Mouse (Mus musculus): ENCODE measurements around the gene Cd101.

Cd101 gene

DNA sequence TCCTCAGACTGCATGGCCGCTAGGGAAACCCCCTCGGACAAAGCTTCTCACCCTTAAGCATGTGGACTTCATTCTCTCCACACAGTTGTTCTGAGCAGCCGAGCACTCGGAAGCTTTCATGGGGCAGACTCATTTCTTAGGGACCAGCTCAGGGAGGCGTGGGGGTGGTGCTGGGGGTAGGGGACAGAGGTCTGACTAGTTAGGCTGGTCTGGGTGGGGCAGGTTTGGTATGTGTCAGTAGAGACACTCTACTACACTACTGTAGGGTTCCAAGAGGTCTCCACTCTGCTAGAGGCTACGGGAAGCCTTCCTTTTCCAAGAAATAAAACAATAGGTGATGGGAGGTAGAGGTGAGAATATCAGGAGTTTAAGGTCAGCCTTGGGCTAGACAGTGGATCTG is 15.3 kb upstream of the Cd101 start:
- intact Hi-C loops (cut with DNase I), result no loop called here

DNA sequence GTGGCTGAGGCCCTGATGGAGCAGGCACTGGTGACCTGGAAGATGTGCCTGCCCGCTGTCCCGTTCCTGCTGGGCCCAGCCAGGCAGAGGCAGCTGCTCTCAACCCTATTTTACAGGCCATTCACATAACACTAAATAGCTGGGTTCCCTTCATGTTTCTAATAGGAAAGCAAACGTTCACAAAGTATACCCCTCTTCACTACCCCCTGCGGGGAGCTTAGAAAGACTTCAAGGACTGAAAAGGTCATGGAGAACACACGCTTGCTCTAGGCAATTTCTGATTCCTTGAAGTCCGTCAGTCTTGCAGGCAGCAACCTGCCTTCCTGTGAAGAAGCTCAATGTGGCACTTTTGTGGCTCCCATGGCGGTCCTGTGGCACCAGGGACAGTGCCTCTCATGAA is 12.6 kb upstream of the Cd101 start:
- intact Hi-C loops (cut with DNase I), result no loop called here

DNA sequence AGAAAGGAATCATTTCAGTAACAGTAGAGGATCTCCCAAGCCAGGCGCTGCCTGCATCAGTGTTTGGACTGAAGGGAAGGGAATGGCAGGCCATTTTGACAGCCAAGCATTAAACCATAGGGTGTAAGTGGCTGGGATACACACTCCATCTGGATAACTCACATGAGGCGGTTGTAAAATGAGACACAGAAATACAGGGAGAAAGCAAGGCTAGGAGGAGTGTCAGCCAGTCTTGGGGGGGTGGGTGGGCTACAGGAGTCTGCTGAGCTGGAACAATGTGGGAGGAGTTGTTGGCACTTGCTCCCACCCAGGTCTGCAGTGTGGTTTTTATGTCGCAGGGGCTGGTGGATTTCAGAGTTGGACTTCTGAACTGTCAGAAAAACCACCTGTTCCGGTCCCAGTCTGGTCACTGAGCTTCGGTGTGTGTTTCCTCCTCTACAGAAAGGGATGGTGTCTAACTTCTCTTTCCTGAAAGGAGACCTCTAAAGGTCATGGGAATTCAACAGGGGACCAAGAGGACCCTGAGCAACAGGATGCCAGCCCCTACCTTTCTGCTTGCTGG is 8.7 kb upstream of the Cd101 start:
- intact Hi-C loops (cut with DNase I), result no loop called here

DNA sequence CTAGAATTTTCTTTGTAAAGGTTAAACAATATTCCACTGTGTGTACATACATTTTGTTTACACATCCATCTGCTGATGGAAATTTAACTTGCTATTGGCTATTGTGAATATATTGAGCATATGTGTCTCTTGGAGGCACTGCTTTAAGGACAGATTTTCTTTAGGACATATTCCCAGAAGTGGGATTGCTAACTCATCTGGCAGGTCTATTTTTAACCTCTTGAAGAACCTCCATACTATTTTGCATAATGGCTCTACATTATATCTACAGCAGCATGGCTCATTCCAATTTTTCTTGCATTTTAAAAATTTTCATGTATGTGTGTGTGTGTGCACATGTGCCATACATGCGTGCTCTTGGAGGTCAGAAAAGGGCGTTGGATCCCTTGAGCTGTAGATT is 6.6 kb upstream of the Cd101 start:
- intact Hi-C loops (cut with DNase I), result no loop called here

DNA sequence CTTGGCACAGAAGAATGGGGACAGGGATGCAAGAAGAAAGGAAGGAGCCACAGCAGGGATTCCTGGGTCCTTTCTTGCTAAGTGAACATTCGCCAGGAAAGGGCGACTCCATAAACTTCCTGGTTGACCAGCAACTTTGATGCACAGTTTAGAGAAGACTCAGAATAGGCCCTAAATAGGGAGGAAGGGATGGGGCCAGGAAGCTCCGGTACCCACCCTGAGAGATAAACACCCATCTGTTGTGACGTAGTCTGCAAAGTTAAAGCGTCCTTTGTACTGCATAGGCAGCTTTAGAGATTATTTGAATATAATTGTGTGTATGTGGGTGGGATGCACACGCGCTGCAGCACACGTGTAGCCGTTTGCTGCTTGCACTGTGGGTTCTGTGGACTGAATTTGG is 5.2 kb upstream of the Cd101 start:
- intact Hi-C loops (cut with DNase I), result no loop called here

DNA sequence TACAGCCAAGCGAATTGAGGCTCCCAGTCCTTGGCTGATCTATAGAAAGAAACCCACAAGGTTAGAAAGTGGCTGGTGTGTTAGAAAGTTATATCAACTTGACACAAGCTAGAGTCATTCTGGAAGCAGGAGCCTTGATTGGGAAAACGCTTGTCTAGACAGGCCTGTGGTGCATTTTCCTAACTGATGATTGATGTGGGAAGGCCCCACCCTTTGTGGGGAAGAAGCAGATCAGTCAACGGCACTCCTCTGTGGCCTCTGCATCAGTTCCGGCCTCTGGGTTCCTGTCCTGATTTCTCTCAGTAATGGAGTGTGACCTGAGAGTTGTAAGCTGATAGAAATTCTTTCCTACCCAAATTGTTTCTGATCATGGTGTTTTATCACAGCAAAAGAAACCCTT is 4.3 kb upstream of the Cd101 start:
- intact Hi-C loops (cut with DNase I), result no loop called here

DNA sequence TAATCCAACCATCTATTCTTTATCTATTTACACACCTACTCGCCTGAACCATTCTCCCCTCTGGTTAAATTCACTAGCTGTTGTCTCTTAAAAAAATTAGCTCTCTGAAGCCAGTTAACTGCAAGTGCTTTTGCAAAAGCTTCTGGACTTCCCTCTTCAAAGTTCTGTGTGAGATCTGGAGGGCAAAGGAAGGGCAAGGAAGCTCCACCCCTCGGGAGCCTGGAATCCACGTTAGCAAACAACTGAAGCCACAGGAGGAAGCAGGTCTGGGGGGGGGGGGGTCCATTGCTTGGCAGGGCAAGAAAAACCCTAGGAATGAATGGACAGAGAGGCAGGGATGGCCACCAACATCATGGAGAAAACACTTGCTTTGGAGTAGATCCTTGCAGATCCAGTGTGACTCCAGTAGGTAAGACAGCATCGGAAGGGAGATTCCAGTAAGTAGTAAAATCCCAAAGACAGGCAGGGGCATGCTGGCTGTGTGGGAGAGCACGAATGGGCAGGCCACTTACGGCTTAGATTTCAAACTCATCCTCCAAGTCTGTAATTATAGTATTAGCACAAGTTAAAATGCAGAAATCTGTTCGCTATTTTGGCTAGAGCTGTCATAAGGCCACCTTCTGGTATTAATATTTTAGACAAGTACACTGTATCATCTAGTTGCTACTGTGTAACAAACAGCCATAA is 2.2 kb upstream of the Cd101 start:
- intact Hi-C loops (cut with DNase I), result no loop called here

DNA sequence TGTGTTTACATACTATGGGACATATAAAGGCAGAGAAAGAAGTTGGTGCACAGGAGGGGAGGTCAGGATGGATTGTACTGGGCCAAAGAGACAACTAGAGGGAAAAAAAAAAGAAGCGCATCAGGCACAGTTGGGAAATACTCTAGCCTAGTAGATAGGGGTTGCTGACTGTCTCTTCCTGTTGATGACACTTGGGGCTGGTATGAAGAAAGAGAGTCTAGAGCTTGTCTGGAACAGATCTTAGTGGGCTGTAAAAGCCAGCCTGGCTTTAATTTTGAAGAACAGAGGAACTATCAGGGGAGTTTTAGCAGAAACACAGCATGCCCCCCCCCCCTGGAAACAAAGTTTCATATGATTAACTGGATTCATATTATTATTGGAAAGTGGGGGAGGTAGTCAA is 1.3 kb upstream of the Cd101 start:
- intact Hi-C loops (cut with DNase I), result no loop called here

DNA sequence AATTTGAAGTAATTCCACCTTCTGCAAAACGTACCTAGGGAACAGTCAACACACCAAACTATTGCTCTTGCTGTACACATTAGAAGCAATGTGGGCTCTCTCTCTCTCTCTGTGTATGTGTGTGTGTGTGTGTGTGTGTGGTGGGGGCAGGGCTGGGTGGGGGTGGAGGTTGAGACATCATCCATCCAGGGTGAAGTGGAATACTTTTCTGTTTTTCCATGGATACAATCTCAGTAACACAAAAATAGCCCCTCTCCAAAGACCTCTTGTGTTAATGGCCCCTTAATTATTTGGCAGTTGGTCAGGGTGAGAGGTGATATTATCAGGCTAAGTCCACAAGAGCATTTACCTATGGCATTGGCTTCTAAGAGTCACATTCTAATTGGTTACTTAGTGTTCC is 2.6 kb downstream of the Cd101 start:
- intact Hi-C loops (cut with DNase I), result no loop called here

DNA sequence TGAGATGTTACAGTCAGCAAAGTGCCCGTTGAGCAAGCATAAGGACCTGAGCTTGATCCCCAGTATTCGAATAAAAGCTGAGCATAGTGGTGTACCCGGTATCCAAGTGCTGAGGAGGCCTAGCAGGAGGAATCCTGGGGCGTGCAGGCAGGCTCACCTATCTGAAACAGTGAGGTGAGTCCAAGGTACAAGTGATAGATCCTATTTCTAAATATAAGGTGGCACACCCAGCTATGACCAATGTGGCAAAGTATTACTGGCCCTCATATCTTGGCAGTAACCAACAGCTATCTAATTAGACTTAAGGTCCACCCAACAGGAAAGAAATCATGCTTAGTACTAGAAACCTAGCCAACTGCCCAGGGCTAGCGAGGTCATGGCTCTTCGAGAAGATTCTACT is 6.4 kb downstream of the Cd101 start:
- intact Hi-C loops (cut with DNase I), result no loop called here

DNA sequence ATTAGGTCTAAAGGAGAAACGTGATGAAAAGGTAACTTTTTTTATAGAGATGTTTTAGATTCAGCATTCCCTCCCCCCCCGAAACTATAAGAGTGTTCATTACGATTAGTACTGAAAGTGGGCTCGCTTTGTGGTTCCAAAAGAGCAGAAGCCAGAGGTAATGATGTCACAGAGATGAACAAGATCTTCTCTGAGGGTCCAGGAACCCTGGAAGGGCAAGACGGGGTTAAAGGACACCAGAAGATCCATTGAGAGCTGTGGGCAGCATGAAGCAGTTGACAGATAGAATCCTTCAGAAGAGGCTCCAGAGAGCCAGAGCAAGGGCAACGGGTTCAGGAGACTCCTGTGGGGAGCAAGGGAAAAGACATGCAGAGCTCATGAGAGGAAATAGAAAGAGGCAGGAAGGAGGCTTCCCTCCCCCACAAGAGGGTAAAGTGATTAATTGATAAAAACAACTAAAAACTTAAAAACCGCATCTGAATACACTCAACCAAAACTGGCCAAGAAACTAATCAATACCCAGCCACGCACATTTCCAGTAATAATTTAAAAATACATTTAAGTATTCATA is 7.8 kb downstream of the Cd101 start:
- intact Hi-C loops (cut with DNase I), result no loop called here

DNA sequence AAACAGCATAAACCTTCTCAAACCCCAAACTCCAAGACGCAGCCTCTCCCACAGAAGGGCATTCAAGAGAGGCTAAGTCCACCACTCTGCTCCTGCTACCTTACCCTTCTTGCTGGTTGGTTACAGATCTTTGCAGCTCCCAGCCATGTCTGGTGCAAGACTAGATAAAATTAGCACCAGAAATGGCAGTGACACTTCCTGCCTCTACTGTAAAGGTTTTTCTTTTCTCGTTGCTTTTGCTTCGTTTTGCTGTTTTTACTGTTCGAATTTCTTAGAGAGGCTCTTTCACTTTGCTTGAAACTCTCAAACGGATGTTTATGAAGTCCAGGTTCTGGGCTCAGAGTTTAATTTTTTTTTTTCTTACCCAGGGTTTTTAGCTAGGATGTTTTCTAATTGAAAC is 8.3 kb downstream of the Cd101 start:
- intact Hi-C loops (cut with DNase I), result no loop called here

DNA sequence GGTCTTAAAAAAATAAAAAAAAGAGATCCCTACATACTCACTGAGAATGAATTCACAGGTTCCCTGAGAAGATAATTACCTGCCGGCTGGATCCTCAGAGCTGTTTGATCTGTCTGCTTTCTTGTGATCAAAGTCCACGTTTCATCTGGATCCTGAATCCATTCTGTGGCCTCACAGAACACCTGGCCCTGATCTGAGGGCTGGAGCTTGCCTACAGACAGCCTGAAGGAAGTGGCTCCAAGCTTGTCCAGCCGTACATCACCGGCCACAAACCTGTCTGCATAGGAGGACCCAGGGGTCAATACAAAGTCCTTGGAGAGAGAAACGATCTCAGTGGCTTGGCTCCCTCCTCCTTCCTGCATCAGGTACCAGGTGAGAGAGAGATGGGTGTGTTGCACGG is 10.9 kb downstream of the Cd101 start:
- intact Hi-C loops (cut with DNase I), result no loop called here

DNA sequence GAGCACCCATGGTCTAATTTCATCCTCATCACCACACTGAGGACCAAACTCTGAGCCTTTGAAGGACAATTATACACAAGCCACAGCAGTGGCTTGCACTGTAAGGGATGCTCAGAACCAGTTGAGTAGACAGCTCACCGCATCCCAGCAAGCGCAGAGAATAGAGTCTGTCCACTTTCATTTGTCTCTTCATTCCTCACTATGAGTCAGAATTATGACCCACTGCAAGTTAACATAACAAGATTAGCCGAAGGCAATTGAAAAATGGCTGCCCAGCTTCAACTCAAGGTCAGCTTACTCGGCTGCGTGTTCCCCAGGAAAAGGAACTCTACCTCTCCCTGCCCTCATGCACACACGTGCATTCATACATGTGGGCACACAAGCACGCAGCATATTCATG is 13.3 kb downstream of the Cd101 start:
- intact Hi-C loops (cut with DNase I), result no loop called here

DNA sequence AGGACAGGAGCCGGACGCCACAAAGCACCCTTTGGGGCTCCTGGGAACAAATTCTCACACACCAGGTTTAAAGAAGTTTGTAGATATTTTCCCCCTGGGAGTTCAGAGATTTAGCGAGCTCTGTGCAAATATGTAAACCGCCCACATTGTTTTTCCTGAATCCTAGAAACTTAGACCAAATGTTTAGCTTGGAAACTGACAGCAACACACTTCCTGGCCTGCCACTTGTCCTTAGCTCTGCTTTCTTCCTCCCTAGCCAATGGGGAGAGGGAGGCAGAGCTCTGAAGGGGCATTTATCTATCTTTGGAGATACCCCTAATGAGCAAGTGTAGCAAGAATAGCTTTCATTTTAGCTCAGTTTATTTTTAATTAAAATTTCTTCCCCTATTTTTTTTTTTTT is 14.1 kb downstream of the Cd101 start:
- intact Hi-C loops (cut with DNase I), result no loop called here

DNA sequence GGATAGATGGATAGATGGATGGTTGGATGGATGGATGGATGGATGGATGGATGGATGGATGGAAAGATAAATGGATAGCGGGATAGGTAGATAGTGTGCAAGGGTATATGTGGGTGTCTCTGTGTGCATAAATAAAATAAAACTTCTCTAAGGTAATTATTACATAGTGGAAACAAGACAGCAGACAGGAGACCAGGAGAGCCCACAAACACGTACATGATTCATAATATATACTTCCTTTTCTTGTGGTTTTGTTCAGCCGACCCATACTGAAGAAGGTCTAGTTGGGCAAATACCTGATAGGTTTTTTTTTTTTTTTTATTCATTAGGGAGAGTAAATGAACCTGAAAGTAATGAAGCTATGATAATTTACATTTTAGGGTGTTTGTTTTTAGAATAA is 15.8 kb downstream of the Cd101 start:
- intact Hi-C loops (cut with DNase I), result no loop called here

DNA sequence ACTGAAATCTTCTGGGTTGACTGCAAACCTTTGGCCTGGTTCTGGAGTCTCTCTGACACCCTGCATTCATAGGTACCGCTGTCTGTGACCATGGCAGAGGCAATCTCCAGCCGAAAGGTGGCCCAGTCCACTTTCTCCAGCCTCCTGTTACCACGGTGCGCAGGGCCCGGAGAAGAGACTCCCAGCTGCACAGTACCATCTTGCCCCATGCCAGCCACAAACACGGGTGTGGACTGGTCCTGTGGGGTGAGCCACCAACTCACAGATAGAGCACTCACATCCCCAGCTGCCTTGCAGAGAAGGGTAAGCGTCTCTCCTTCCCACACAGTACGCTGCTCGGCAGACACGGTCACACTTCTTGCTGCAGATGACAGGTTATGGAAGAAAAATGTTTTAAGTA is 16.4 kb downstream of the Cd101 start:
- intact Hi-C loops (cut with DNase I), result no loop called here

DNA sequence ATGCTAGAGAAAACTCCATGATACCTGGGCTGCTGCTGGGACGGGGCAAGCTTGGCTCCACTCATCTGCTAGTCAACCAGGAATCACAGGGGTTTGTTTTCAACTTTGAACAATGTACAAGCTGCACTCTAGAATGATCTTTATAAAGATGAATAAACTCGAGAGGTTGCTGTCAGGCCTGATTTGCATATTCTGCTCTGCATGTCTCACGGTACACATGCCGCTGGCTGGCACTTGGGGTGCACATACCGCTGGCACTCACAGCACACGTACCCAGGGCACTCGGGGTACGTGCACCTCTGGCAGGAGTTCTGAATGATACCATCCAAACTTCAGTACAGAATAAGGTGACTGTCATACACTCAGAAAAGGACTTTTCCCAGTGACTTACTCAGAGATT is 16.8 kb downstream of the Cd101 start:
- intact Hi-C loops (cut with DNase I), result no loop called here

DNA sequence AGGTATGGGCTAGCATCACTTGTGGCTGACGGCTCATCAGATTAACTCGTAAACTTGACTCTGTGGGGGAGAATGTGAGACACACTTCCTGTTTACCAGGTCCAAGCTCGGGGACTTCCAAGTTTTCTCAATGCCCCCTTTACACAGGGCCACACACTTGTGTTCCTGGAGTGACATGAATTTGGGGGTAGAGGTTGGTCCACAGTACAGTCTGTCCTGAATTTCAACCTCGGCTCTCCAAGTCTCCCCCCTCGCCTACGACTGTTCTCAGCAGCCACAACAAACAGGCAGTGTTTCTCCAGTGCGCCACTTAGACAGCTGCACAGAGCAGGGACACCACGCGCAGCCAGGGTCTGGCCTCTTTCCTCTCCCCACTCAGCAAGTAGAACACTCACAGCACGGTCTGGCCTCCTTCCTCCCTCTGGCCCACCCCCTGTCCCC is 17.2 kb downstream of the Cd101 start:
- intact Hi-C loops (cut with DNase I), result no loop called here

DNA sequence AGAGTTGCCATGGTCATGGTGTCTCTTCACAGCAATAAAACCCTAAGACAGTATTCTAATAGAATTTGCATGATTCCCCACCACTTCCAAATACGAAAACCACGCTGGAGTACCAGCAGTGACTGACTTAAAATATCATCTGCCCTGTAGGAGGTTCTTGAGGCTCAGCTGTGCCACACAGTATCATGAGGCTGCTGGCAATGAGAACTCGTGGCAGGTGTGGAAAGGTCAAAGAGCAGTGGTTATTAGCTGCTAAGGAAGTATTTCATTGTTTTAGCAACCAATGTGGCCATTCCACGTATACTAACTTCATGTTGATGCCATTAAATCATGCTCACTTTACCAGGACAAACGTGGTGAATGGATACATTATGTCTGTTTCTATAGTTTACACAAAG is 18.2 kb downstream of the Cd101 start:
- intact Hi-C loops (cut with DNase I), result no loop called here

DNA sequence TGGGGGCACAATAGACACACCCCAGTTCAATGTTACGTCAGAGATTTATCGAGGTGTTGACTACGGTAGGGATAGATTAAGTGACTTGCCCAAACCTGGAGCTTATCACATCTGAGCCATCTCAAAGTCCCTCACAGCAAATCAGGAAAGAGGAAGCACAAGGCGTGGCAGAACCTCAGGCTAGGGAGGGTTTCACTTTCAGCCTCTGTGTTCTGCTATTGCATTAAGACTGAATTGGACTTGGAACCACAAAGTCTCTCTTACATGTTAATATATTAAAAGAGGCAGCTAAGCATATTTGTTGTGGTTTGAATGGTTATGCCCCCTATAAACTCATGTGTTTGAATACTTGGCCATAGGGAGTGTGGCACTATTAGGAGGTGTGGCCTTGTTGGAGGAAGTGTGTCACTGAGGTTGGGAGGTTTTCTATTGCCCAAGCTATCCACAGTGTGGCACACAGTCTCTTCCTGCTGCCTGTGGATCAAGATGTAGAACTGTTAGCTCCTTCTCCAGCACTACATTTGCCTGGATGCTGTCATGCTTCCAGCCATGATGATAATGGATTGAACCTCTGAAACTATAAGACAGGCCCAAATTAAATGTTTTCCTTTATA is 18.7 kb downstream of the Cd101 start:
- intact Hi-C loops (cut with DNase I), result no loop called here

DNA sequence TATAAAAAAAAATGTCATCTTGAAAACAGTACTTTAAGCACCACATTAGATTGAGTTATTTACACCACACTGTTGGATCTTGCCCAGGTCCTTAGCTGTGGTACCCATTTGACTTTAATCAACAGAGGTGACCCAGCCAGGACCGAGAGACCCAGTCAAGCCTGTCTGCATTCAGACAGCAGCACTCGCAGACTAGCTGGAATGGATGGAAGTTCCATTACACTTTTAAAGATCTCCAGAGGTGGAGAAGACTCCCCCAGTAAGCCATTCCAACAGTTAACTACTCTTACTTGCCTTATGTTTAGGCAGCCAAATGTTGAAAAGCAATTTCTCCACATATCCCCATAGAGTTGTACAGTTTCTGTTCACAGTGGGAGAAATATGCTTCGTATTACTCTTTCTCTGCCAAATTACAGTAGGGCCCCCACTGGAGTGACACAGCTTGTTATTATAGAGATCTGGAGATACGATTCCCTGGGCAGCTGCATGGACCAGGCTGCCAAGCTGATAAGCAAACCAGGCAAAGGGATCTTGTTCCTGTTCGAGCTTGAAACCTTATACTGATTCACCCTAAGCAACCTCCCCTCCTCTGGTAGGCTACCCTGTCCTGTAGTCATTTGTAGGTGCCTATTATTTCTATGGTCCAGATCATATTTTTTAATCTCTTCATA is 22.1 kb downstream of the Cd101 start:
- intact Hi-C loops (cut with DNase I), result no loop called here
